In genomic region chr3:84293666-84294595, GRCm38 (mm10) we compare ENCODE assay signal across 15 mouse cellular contexts. TPM values are rescaled to one million over a fixed set of nuclear protein-coding genes. Genes with fewer than 3 reads are reported as not detected.
A peak's percentile ranks its signal among the peaks of the same experiment; 100 is the strongest.
DNase-seq lines count a peak whose midpoint lies in the region; ATAC-seq lines count a peak whose summit lies in the region.
"Had no signal": no experiment of that assay in that cellular context is flagged by ENCODE, and none has a peak within 500 bp of the region (broad histone marks: within the 10 kb centered on the region; RNA-seq: fewer than 3 reads in every experiment).

No protein-coding gene starts in this region.

- no peak overlapping the region for H3K9ac ChIP-seq in kidney, embryonic 15.5 days

- H3K27me3 ChIP-seq in kidney, embryonic 15.5 days: no peaks in the 10 kb centered on the region

- peak; percentile 65 for DNase-seq in kidney, adult 11 months
- no peak for DNase-seq in kidney, postnatal 10 days
- peak; percentile 57 for DNase-seq in 3T3-L1 (ENCODE audit: low read depth, low spot score)
- peak; percentile 72 for DNase-seq in NIH3T3 (ENCODE audit: low read depth)
- no peak for DNase-seq in spleen, postnatal 10 days (ENCODE audit: low spot score in 2 of 2)
- DNase-seq in gastrocnemius, postnatal 14 days: no peak
- DNase-seq in heart, adult 8-10 months (ENCODE audit: low spot score): no peak
- DNase-seq: adrenal gland, adult 8-10 months; cerebellum, postnatal 10 days; heart, adult 2 months; layer of hippocampus, postnatal 36 days; lung, adult 2 months; right cerebral cortex, postnatal 14 days had no signal

- H3K9me3 ChIP-seq in kidney, embryonic 15.5 days (replicated peaks): no peaks in the 10 kb centered on the region
- H3K9me3 ChIP-seq: limb, embryonic 10.5 days had no signal

- peak overlapping the region; percentile 79 for H3K27ac ChIP-seq in kidney, embryonic 15.5 days
- H3K27ac ChIP-seq: heart, adult 2 months; limb, embryonic 10.5 days had no signal

- peaks cover 16% of the 10 kb centered on the region for H3K4me1 ChIP-seq in kidney, embryonic 15.5 days

- no peaks in the 10 kb centered on the region for H3K36me3 ChIP-seq in kidney, embryonic 15.5 days
- H3K36me3 ChIP-seq: limb, embryonic 10.5 days had no signal

- H3K4me2 ChIP-seq in kidney, embryonic 15.5 days: peak overlapping the region; percentile 16; the same call in 1 of the 2 replicates

- 73% methylated on average over 13 of the region's 13 CpGs for WGBS in kidney, embryonic 15.5 days

- intact Hi-C loops in gastrocnemius, postnatal 14 days (cut with DNase I; ENCODE audit: low total_unique reads): no loop called here

- H3K4me3 ChIP-seq in kidney, embryonic 15.5 days (replicated peaks): no peak overlapping the region
- H3K4me3 ChIP-seq: heart, adult 2 months; limb, embryonic 10.5 days had no signal

- 0 out of 2 replicates have a peak, but pooled peaks have one; percentile 15 for ATAC-seq in kidney, embryonic 15.5 days (replicated peaks; ENCODE audit: low FRiP score)

RNA-seq across cellular contexts. Expression of gene Trim2, which starts 12.7 kb away (rescaled TPM):
- 27.5 and 27.8 TPM in 2 replicates for polyA plus RNA-seq in kidney, embryonic 15.5 days (2015; fragmentation: Nextera tagmentation; extraction: Ambion mirVana)
- 1 to 10 TPM; 4.9 to 5.4 TPM for total RNA-seq in gastrocnemius, postnatal 14 days (2021)
- 1 to 10 TPM; 4.9 to 8.2 (median 6.7) TPM for total RNA-seq in heart, adult 8-10 months (2022)

Comparison
In these comparisons a context has a peak if more than half of its experiments do, and no peak if none do; other contexts are left out.
1. DNase-seq: peak in kidney, adult 11 months (single experiment), 3T3-L1 (single experiment) and NIH3T3 (single experiment); none in kidney, postnatal 10 days (single experiment), spleen, postnatal 10 days (0 of 2), gastrocnemius, postnatal 14 days (single experiment) and heart, adult 8-10 months (single experiment).